Mouse (Mus musculus) olfactory bulb, adult 2 months (tissue): ENCODE measurements around the gene Dbn1. TPM values are rescaled to one million over a fixed set of nuclear protein-coding genes. Genes with fewer than 3 reads are reported as not detected.

Experiments used
- H3K27ac ChIP-seq: fragments of 200-500 bp; 2 replicates; pipeline ENCODE4 v1.5.1; 2012; ENCODE audit warnings: low read depth, low read length; ENCODE audit not compliant: insufficient read depth
- H3K4me1 ChIP-seq: fragments of 200-500 bp; 2 replicates; pipeline ENCODE4 v1.6.1; 2012; ENCODE audit warnings: low read length; ENCODE audit not compliant: control insufficient read depth, insufficient read depth
- H3K4me3 ChIP-seq: fragments of 200-500 bp; 2 replicates; pipeline ENCODE4 v1.5.1; 2012; ENCODE audit warnings: mild to moderate bottlenecking, low read depth, low read length, moderate library complexity; ENCODE audit not compliant: insufficient read depth
- CTCF ChIP-seq: fragments of 200-500 bp; IDR thresholded peaks from 2 replicates; pipeline ENCODE4 v1.5.1; 2012; ENCODE audit warnings: low read depth, mild to moderate bottlenecking, low read length, moderate library complexity; ENCODE audit not compliant: insufficient read depth
- POLR2A ChIP-seq: fragments of 200-500 bp; IDR thresholded peaks from 2 replicates; pipeline ENCODE4 v1.6.1; 2012; ENCODE audit warnings: mild to moderate bottlenecking, low read depth, low read length, moderate library complexity; ENCODE audit not compliant: insufficient read depth
- WGBS: fragments of 180-500 bp; shearing (Covaris S2); methylation state at CpG from one replicate; pipeline ENCODE4 v1.1.7; 2018; 5-methylcytosine and 5-hydroxymethylcytosine counted together
- polyA plus RNA-seq: library from polyadenylated mRNA; stranded (reverse); fragments of >200 nt; gene quantifications from 2 replicates; pipeline ENCODE4 v1.2.4, GENCODE M21; 2012; ENCODE audit warnings: low replicate concordance; ENCODE audit not compliant: missing spikeins, insufficient read depth, insufficient read length

The Dbn1 gene
- polyA plus RNA-seq, 1 experiment = not detected

- H3K4me3 ChIP-seq = peak overlapping the region; percentile 86
- peaks cover 43% of the 10 kb centered on the region for H3K4me1 ChIP-seq
- TF ChIP-seq POLR2A = no peak
- TF ChIP-seq CTCF = no peak
- 8% methylated on average over 7 of the region's 7 CpGs for WGBS
- H3K27ac ChIP-seq = peak overlapping the region; percentile 85
Measured at GRCm38 (mm10) chr13:55484520-55485088, 3.3 kb downstream of the Dbn1 start.

- 4% methylated on average over 15 of the region's 15 CpGs for WGBS
- Histone ChIP-seq H3K27ac (peak overlapping the region; percentile 85), H3K4me1 (peaks cover 43% of the 10 kb centered on the region), H3K4me3 (peak overlapping the region; percentile 86)
- TF ChIP-seq CTCF = no peak
- TF ChIP-seq POLR2A = 0 out of 2 replicates have a peak, but pooled peaks have one; percentile 13
Measured at GRCm38 (mm10) chr13:55483593-55483992, 4.3 kb downstream of the Dbn1 start.

GRCm38 (mm10) chr13:55483071-55483470 lies 4.8 kb downstream of the Dbn1 start:
- Histone ChIP-seq H3K27ac (peak overlapping the region; percentile 85), H3K4me3 (peak overlapping the region; percentile 86), H3K4me1 (peaks cover 43% of the 10 kb centered on the region)
- TF ChIP-seq POLR2A = no peak
- no peak for TF ChIP-seq CTCF
- 15% methylated on average over 9 of the region's 9 CpGs for WGBS

- Histone ChIP-seq H3K4me3 (peak overlapping the region; percentile 86; the same call in 1 of the 2 replicates), H3K4me1 (peaks cover 45% of the 10 kb centered on the region), H3K27ac (peak overlapping the region; percentile 7; the same call in 1 of the 2 replicates)
- TF ChIP-seq CTCF = no peak
- TF ChIP-seq POLR2A = no peak
- WGBS = 34% methylated on average over 7 of the region's 7 CpGs
Measured at GRCm38 (mm10) chr13:55482542-55482941, 5.4 kb downstream of the Dbn1 start.

GRCm38 (mm10) chr13:55479929-55480328 lies 8.0 kb downstream of the Dbn1 start:
- Histone ChIP-seq H3K4me3 (no peak overlapping the region), H3K27ac (no peak overlapping the region), H3K4me1 (peaks cover 34% of the 10 kb centered on the region)
- TF ChIP-seq POLR2A (no peak), CTCF (no peak)

- H3K4me3 ChIP-seq = no peak overlapping the region
- TF ChIP-seq POLR2A = no peak
- TF ChIP-seq CTCF = no peak
- H3K27ac ChIP-seq = no peak overlapping the region
- 74% methylated on average over 7 of the region's 7 CpGs for WGBS
- H3K4me1 ChIP-seq = peaks cover 33% of the 10 kb centered on the region
Measured at GRCm38 (mm10) chr13:55479008-55479407, 8.9 kb downstream of the Dbn1 start.

GRCm38 (mm10) chr13:55478036-55478435 lies 9.9 kb downstream of the Dbn1 start:
- Histone ChIP-seq H3K4me3 (no peak overlapping the region), H3K4me1 (peaks cover 33% of the 10 kb centered on the region), H3K27ac (no peak overlapping the region)
- TF ChIP-seq CTCF (peak; percentile 47; the same call in 1 of the 2 replicates), POLR2A (no peak)
- 47% methylated on average over 5 of the region's 5 CpGs for WGBS

- Histone ChIP-seq H3K4me1 (peaks cover 34% of the 10 kb centered on the region), H3K27ac (no peak overlapping the region), H3K4me3 (no peak overlapping the region)
- 69% methylated on average over 16 of the region's 16 CpGs for WGBS
- no peak for TF ChIP-seq CTCF
- no peak for TF ChIP-seq POLR2A
Measured at GRCm38 (mm10) chr13:55477492-55477891, 10.4 kb downstream of the Dbn1 start.

- no peak overlapping the region for H3K4me3 ChIP-seq
- no peak overlapping the region for H3K27ac ChIP-seq
- TF ChIP-seq CTCF (no peak), POLR2A (no peak)
- WGBS = 94% methylated on average over 8 of the region's 8 CpGs
- peaks cover 41% of the 10 kb centered on the region for H3K4me1 ChIP-seq
Measured at GRCm38 (mm10) chr13:55476256-55476655, 11.7 kb downstream of the Dbn1 start.
